Mouse (Mus musculus): ENCODE measurements around the gene Crk. TPM values are rescaled to one million over a fixed set of nuclear protein-coding genes. Genes with fewer than 3 reads are reported as not detected.

Gene Crk
- polyA plus RNA-seq, 1 experiment from 2014 or later = 130 TPM

DNA sequence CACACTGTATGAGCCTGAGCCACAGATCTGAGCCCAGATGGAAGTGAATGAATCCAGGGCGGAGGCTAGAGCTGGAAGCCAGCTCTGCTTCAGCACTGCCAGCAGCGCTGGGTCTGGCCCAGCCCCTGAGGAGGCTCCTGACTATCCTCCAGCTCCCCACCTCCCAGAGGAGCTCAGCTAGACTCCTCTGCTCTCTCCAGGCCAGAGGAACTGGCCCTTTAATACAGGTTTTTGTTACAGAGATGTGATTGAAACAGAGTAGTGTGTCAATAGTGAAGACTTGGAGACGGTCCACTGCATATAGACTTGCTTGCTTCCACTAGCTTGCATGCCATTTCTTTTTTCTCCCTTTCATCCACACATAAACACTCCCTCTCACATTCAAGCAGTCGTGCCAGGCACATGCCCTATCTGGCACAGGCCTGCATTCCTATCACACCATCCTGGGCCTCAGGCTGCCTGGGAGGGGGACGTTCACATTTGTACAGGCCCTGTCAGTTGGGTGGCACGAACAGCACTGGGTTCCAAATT, 31.3 kb upstream of the Crk start:
- Histone ChIP-seq H3K4me1 (replicated peaks; ENCODE audit: control insufficient read depth, insufficient read depth, low read length) (peaks cover 31% of the 10 kb centered on the region), H3K4me3 (replicated peaks; ENCODE audit: low read length) (no peak overlapping the region), H3K36me3 (ENCODE audit: control insufficient read depth, insufficient read depth) (no peaks in the 10 kb centered on the region), H3K27me3 (replicated peaks; ENCODE audit: control insufficient read depth, insufficient read depth, low read length) (no peaks in the 10 kb centered on the region), H3K27ac (ENCODE audit: low read length) (peak overlapping the region; percentile 69), H3K9ac (replicated peaks; ENCODE audit: low read depth, low read length) (no peak overlapping the region), H3K9me3 (ENCODE audit: control insufficient read depth, low read length) (no peaks in the 10 kb centered on the region), H3K4me2 (ENCODE audit: low read length) (no peak overlapping the region)
- ATAC-seq = peak; percentile 61
- 51% methylated on average over 6 of the region's 6 CpGs for WGBS

DNA sequence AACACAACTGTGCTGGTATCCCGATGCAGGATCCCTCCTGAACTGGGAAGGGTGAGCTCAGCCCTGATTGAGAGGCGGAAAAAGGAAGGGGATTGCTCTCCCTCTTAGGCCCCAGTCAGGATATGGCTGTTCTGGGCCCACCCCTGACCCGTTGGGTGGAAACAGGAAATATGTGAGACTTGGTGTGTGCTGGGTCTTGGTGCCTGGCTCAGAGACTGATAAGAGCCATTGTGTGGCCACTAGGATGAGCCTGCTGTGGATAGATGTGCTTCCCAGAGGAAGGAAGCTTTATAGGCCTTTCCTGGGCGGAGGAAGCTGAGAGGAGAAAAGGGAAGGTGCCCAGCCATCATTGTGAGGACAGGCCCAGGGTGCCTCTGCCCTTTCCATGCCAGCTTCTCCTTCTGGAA, 29.9 kb upstream of the Crk start:
- Histone ChIP-seq H3K4me2 (ENCODE audit: low read length) (no peak overlapping the region), H3K4me3 (replicated peaks; ENCODE audit: low read length) (no peak overlapping the region), H3K9ac (replicated peaks; ENCODE audit: low read depth, low read length) (no peak overlapping the region), H3K27me3 (replicated peaks; ENCODE audit: control insufficient read depth, insufficient read depth, low read length) (peaks cover 9% of the 10 kb centered on the region), H3K4me1 (replicated peaks; ENCODE audit: control insufficient read depth, insufficient read depth, low read length) (peaks cover 38% of the 10 kb centered on the region), H3K27ac (ENCODE audit: low read length) (no peak overlapping the region), H3K36me3 (ENCODE audit: control insufficient read depth, insufficient read depth) (no peaks in the 10 kb centered on the region), H3K9me3 (ENCODE audit: control insufficient read depth, low read length) (no peaks in the 10 kb centered on the region)
- 75% methylated on average over 4 of the region's 4 CpGs for WGBS
- ATAC-seq = no peak

DNA sequence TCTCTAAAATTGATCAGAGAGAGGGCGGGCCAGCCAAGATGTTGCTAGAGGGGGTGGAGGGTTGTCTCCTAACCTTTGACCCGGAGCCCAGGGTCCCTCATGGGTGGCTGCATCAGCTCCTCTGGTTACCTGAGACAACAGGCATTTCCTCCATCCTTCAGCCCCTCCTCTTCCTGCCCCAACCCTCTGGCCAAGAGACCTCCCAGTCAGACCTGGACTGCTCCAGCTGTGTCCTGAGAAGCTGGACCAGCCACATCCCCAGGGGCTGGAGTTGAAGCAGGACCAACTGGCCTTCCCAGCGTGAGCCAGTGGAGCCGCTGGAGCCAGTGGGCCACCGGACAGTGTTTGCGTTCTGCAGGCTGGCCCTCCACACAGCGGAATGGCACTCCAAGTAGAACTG, 28.7 kb upstream of the Crk start, which contains the start of gene Myo1c:
Gene Myo1c, plus strand, starts transcription at position 194 of the 400 bp plus-strand sequence.
- Histone ChIP-seq H3K9me3 (ENCODE audit: control insufficient read depth, low read length) (no peaks in the 10 kb centered on the region), H3K36me3 (ENCODE audit: control insufficient read depth, insufficient read depth) (no peaks in the 10 kb centered on the region), H3K4me1 (replicated peaks; ENCODE audit: control insufficient read depth, insufficient read depth, low read length) (peaks cover 42% of the 10 kb centered on the region), H3K27ac (ENCODE audit: low read length) (no peak within 1 kb of the TSS; the same call in none of the 2 replicates), H3K27me3 (replicated peaks; ENCODE audit: control insufficient read depth, insufficient read depth, low read length) (peaks cover 9% of the 10 kb centered on the region), H3K9ac (replicated peaks; ENCODE audit: low read depth, low read length) (peak within 1 kb of the TSS; percentile 83), H3K4me2 (ENCODE audit: low read length) (peak within 1 kb of the TSS; percentile 88), H3K4me3 (replicated peaks; ENCODE audit: low read length) (peak within 1 kb of the TSS; percentile 70)
- ATAC-seq = no peak
- WGBS = 86% methylated on average over 7 of the region's 7 CpGs

DNA sequence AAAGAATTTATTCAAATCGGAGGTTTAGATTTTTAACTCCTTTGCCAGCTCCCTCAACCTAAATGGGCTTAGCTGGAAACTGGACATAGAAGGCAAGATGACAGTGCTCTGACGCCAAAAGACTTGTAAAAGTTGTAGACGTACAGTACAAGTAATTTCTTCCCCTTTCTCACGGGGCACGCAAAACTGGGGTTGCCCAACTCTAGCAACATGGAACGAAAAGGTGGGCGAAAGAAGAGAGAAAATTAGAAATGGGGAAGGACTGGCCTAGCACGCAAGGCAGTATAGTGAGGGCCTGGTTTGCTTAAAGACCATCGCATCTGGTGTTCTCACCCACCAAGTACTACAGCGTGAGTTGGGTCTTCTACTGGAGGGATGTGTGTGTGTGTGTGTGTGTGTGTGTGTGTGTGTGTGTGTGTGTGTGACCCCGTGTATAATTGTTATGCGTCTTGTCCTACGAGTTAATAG, 28.1 kb upstream of the Crk start:
- peaks cover 9% of the 10 kb centered on the region for H3K27me3 ChIP-seq (replicated peaks; ENCODE audit: control insufficient read depth, insufficient read depth, low read length)
- H3K36me3 ChIP-seq (ENCODE audit: control insufficient read depth, insufficient read depth) = no peaks in the 10 kb centered on the region
- H3K4me2 ChIP-seq (ENCODE audit: low read length) = peak overlapping the region; percentile 88
- no peak for ATAC-seq
- H3K4me1 ChIP-seq (replicated peaks; ENCODE audit: control insufficient read depth, insufficient read depth, low read length) = peaks cover 48% of the 10 kb centered on the region
- peak overlapping the region; percentile 83 for H3K9ac ChIP-seq (replicated peaks; ENCODE audit: low read depth, low read length)
- 61% methylated on average over 10 of the region's 13 CpGs for WGBS
- H3K27ac ChIP-seq (ENCODE audit: low read length) = no peak overlapping the region; the same call in 1 of the 2 replicates
- H3K9me3 ChIP-seq (ENCODE audit: control insufficient read depth, low read length) = no peaks in the 10 kb centered on the region
- peak overlapping the region; percentile 70 for H3K4me3 ChIP-seq (replicated peaks; ENCODE audit: low read length)

DNA sequence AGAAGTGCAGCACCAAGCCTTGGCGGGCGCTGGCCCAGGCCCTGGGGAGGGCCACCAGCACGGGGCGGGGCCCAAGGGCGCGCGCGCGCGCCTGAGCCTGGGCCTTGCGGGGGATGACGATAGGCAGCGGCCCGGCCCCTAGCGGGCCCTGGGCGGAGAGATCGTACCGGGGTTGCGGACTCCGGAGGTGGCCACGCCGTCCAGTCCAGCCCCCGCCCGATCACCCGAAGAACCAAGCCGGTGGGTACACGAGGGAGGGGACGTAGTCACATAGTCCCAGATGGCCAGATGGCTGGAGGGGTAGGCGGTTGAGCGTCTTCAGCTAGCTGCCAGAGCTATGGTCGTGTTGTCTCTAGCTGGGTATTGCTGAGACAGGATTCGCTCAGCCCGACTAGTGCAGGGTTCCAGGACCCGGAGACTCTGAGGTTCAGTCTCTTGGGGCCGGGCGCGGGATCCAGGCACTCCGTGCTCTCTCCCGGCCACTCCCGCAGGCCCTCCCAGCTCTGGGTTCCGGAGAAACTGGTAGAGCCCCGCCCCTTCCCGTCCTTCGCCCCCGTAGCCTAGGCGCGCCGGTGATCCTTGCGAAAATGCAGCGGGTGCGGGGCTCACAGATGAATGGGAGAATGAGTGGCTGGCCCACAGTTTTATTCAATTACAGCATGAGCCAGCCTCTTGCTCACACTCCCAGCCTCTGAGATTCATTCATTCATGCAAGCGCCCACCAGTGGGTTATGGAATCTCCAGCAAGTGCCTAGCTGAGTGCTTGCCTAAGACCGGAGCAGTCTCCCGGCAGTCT, 27.4 kb upstream of the Crk start:
- Histone ChIP-seq H3K9me3 (ENCODE audit: control insufficient read depth, low read length) (no peaks in the 10 kb centered on the region), H3K27me3 (replicated peaks; ENCODE audit: control insufficient read depth, insufficient read depth, low read length) (peaks cover 9% of the 10 kb centered on the region), H3K36me3 (ENCODE audit: control insufficient read depth, insufficient read depth) (no peaks in the 10 kb centered on the region), H3K27ac (ENCODE audit: low read length) (peak overlapping the region; percentile 61; the same call in 1 of the 2 replicates), H3K4me2 (ENCODE audit: low read length) (peak overlapping the region; percentile 88), H3K4me3 (replicated peaks; ENCODE audit: low read length) (peak overlapping the region; percentile 70), H3K9ac (replicated peaks; ENCODE audit: low read depth, low read length) (peak overlapping the region; percentile 83), H3K4me1 (replicated peaks; ENCODE audit: control insufficient read depth, insufficient read depth, low read length) (peaks cover 54% of the 10 kb centered on the region)
- ATAC-seq = peak; percentile 62
- WGBS = under 1% methylated on average over 52 of the region's 54 CpGs

DNA sequence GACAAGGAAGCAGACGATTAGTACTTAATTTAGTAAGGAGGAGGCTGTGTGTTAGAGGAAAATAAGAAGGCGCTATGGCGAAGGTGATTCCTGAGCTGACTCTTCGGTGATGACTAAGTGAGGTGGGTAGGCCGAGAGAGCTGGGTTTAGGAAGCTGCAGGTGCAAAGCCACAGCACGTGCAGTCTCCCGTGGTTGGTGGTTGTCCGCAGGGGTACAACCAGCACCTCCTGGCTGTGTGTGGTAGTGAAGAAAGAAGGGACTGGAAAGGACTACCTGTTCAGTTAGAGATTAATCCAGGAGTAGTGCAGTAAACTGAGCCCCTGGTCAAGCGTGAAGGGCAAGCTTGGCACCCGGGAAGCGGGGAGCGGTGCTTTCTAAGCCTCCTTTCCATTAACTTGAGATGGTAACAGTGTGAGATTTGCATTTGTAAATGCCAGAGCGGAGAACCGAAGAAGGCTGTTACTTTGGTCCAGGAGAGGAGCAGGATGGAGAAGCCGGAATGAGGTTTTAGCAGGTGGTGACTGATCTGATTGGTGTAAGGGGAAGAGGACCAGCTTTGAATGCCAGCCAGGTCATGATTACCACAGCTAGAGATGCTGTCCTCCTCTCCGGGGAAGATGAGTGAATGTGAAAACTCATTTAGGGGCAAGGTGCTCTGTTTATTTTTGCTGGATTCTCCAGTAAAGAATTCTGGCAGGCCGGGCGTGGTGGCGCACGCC, 26.7 kb upstream of the Crk start:
- H3K9ac ChIP-seq (replicated peaks; ENCODE audit: low read depth, low read length) = peak overlapping the region; percentile 83
- WGBS = 26% methylated on average over 20 of the region's 20 CpGs
- peaks cover 54% of the 10 kb centered on the region for H3K4me1 ChIP-seq (replicated peaks; ENCODE audit: control insufficient read depth, insufficient read depth, low read length)
- H3K27ac ChIP-seq (ENCODE audit: low read length) = no peak overlapping the region
- no peaks in the 10 kb centered on the region for H3K9me3 ChIP-seq (ENCODE audit: control insufficient read depth, low read length)
- H3K27me3 ChIP-seq (replicated peaks; ENCODE audit: control insufficient read depth, insufficient read depth, low read length) = peaks cover 9% of the 10 kb centered on the region
- peak overlapping the region; percentile 70 for H3K4me3 ChIP-seq (replicated peaks; ENCODE audit: low read length)
- H3K4me2 ChIP-seq (ENCODE audit: low read length) = peak overlapping the region; percentile 88
- no peak for ATAC-seq
- H3K36me3 ChIP-seq (ENCODE audit: control insufficient read depth, insufficient read depth) = no peaks in the 10 kb centered on the region

DNA sequence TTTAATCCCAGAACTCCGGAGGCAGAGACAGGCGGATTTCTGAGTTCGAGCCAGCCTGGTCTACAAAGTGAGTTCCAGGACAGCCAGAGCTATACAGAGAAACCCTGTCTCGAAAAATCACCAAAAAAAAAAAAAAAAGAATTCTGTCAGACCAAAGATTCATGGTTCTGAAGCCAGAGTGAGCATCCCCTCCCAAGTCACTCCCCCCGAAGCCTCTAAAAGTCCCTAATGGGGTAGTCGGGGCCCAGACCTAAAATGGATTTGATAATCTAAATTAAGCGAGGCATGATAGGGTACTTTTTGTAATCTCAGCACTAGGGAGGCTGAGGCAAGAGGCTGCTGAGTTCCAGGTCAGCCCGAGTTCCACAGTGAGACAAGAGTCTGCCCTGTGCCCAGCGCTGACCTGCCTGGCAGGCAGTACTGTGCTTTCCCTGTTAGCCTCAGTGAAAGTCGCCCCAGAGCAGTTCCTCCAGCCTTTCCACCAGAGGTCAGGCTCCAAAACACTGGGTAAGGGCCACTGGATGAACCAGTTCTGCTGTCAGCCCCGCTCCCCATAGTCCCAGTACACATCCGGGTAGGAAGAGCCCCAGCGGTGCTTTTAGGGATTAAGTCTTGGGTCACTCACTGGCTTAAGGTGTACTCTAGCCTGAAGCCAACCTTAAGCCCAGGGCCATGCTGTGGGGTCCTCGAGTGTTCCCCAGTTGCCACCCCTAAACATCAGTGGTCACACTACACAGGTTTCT, 25.9 kb upstream of the Crk start:
- Histone ChIP-seq H3K36me3 (ENCODE audit: control insufficient read depth, insufficient read depth) (no peaks in the 10 kb centered on the region), H3K27ac (ENCODE audit: low read length) (no peak overlapping the region), H3K9me3 (ENCODE audit: control insufficient read depth, low read length) (no peaks in the 10 kb centered on the region), H3K27me3 (replicated peaks; ENCODE audit: control insufficient read depth, insufficient read depth, low read length) (peaks cover 9% of the 10 kb centered on the region), H3K4me2 (ENCODE audit: low read length) (peak overlapping the region; percentile 84), H3K4me1 (replicated peaks; ENCODE audit: control insufficient read depth, insufficient read depth, low read length) (peaks cover 47% of the 10 kb centered on the region), H3K9ac (replicated peaks; ENCODE audit: low read depth, low read length) (no peak overlapping the region), H3K4me3 (replicated peaks; ENCODE audit: low read length) (peak overlapping the region; percentile 53)
- WGBS = 33% methylated on average over 14 of the region's 14 CpGs
- ATAC-seq = no peak

DNA sequence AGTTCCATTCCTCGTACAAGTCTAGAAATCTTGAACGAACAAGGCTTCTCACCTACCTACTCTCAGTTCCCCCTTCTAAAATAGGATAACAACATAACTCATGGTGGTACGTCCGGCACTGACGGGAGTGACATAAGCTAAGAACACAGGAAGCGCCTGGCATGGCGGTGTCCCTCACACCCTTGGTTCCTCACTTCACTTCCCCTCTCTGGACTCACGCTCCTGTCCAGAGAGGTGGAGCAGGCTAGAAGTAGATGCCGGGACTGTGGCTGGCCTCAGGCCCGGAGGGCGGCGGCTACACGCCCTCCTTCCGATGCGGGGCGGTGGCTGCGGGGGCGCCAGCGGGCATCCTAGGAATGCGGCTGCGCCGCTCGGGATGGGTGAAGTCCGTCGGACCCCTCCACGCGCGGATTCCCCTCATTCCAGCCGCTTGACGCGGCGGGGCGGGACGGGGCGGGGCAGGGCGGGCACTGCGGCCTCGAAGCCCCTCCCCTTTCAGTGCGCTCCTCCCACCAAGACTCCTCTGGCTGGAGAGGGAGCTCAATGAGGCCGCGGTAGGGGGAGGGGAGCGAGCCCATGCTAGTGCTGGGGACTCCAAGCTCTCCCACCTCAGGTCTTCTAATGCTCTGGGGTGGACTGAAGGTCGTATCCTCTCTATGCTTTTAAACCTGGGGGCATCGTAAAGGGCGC, 25.1 kb upstream of the Crk start:
- Histone ChIP-seq H3K27me3 (replicated peaks; ENCODE audit: control insufficient read depth, insufficient read depth, low read length) (peaks cover 9% of the 10 kb centered on the region), H3K4me3 (replicated peaks; ENCODE audit: low read length) (peak overlapping the region; percentile 53), H3K9ac (replicated peaks; ENCODE audit: low read depth, low read length) (peak overlapping the region; percentile 54), H3K36me3 (ENCODE audit: control insufficient read depth, insufficient read depth) (no peaks in the 10 kb centered on the region), H3K4me2 (ENCODE audit: low read length) (peak overlapping the region; percentile 84), H3K27ac (ENCODE audit: low read length) (no peak overlapping the region), H3K4me1 (replicated peaks; ENCODE audit: control insufficient read depth, insufficient read depth, low read length) (peaks cover 42% of the 10 kb centered on the region), H3K9me3 (ENCODE audit: control insufficient read depth, low read length) (no peaks in the 10 kb centered on the region)
- ATAC-seq = peak; percentile 30
- WGBS = 1% methylated on average over 45 of the region's 45 CpGs
